Mouse (Mus musculus) bone marrow macrophage, adult 2 months (primary cell): ENCODE data around the gene Hist2h2ab.

Experiments
- CTCF ChIP-seq: IDR thresholded peaks from 2 replicates; pipeline ENCODE4 v1.5.1; 2012; ENCODE audit warnings: low read depth, mild to moderate bottlenecking, low read length, moderate library complexity
- POLR2A ChIP-seq: IDR thresholded peaks from 2 replicates; pipeline ENCODE4 v1.6.1; 2012; ENCODE audit warnings: mild to moderate bottlenecking, low read depth, low read length, borderline replicate concordance

DNA sequence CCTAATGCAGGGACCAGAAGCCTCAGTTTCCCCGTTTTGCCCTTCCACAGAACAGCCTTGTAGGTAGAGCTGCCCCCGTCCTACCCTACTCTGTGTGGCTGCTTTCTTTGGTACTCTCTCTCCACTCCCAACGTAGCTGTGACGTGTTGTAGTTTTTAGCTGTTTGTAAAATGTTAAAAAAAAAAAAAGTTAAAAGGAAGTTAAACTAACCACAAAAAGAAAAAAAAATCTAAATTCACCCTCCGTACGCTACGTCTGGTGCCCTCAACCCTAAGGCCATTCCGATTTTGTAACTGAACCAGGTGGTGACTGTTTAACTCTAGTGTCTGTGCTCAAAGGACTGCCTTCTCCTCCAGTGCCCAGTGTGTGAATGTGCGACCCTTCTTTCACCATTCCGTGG is 24.7 kb upstream of the Hist2h2ab start:
- TF ChIP-seq CTCF, result no peak
- TF ChIP-seq POLR2A, result no peak
